Mouse (Mus musculus): Measurements from ENCODE around the gene Gas2l2.

The Gas2l2 gene

GRCm38 (mm10) chr11:83429355-83429754, at the start of gene Gas2l2:
TSS of gene Gas2l2 (minus strand) at chr11:83429455.
- no peak for DNase-seq (ENCODE audit: low spot score)

- DNase-seq (ENCODE audit: low spot score): peak; percentile 27
Observed at GRCm38 (mm10) chr11:83473235-83474016, 44.2 kb upstream of the Gas2l2 start.

GRCm38 (mm10) chr11:83472324-83473234, 43.3 kb upstream of the Gas2l2 start, which contains the start of gene Taf15:
TSS of gene Taf15 (plus strand) at chr11:83473086.
- peak; percentile 98 for DNase-seq (ENCODE audit: low spot score)

- no peak for DNase-seq (ENCODE audit: low spot score)
Observed at GRCm38 (mm10) chr11:83471766-83472165, 42.5 kb upstream of the Gas2l2 start.

- no peak for DNase-seq (ENCODE audit: low spot score)
Observed at GRCm38 (mm10) chr11:83468765-83469164, 39.5 kb upstream of the Gas2l2 start.

GRCm38 (mm10) chr11:83467120-83467652, 37.9 kb upstream of the Gas2l2 start:
- DNase-seq (ENCODE audit: low spot score): no peak

- no peak for DNase-seq (ENCODE audit: low spot score)
Observed at GRCm38 (mm10) chr11:83465976-83466375, 36.7 kb upstream of the Gas2l2 start.

- no peak for DNase-seq (ENCODE audit: low spot score)
Observed at GRCm38 (mm10) chr11:83462711-83463244, 33.5 kb upstream of the Gas2l2 start, which contains the start of gene Mmp28. TSS of gene Mmp28 (minus strand) at chr11:83463071.

GRCm38 (mm10) chr11:83461462-83462027, 32.3 kb upstream of the Gas2l2 start:
- no peak for DNase-seq (ENCODE audit: low spot score)

GRCm38 (mm10) chr11:83457912-83458601, 28.8 kb upstream of the Gas2l2 start:
- DNase-seq (ENCODE audit: low spot score): no peak

GRCm38 (mm10) chr11:83457257-83457656, 28.0 kb upstream of the Gas2l2 start:
- no peak for DNase-seq (ENCODE audit: low spot score)

- DNase-seq (ENCODE audit: low spot score): no peak
Observed at GRCm38 (mm10) chr11:83455608-83456007, 26.4 kb upstream of the Gas2l2 start.

- no peak for DNase-seq (ENCODE audit: low spot score)
Observed at GRCm38 (mm10) chr11:83454548-83454947, 25.3 kb upstream of the Gas2l2 start.

- no peak for DNase-seq (ENCODE audit: low spot score)
Observed at GRCm38 (mm10) chr11:83451281-83451680, 22.0 kb upstream of the Gas2l2 start.

GRCm38 (mm10) chr11:83450550-83450949, 21.3 kb upstream of the Gas2l2 start:
- no peak for DNase-seq (ENCODE audit: low spot score)

- no peak for DNase-seq (ENCODE audit: low spot score)
Observed at GRCm38 (mm10) chr11:83449298-83449697, 20.0 kb upstream of the Gas2l2 start.

- DNase-seq (ENCODE audit: low spot score): no peak
Observed at GRCm38 (mm10) chr11:83448927-83449236, 19.6 kb upstream of the Gas2l2 start.

GRCm38 (mm10) chr11:83448021-83448926, 19.0 kb upstream of the Gas2l2 start:
- DNase-seq (ENCODE audit: low spot score): no peak

- no peak for DNase-seq (ENCODE audit: low spot score)
Observed at GRCm38 (mm10) chr11:83447612-83448011, 18.4 kb upstream of the Gas2l2 start.

GRCm38 (mm10) chr11:83445001-83445400, 15.7 kb upstream of the Gas2l2 start:
- no peak for DNase-seq (ENCODE audit: low spot score)

Data from spleen, adult 12 weeks (tissue).